Mouse (Mus musculus): ENCODE data around the gene Limk2. TPM values are rescaled to one million over a fixed set of nuclear protein-coding genes. Genes with fewer than 3 reads are reported as not detected.

The Limk2 gene
- polyA plus RNA-seq, 1 experiment from 2014 or later, result 54.5 TPM

GRCm38 (mm10) chr11:3368983-3369382 is 40.0 kb downstream of the Limk2 start:
- Histone ChIP-seq H3K36me3 (ENCODE audit: control insufficient read depth, insufficient read depth, low read length) (no peaks in the 10 kb centered on the region), H3K4me3 (ENCODE audit: low read length) (no peak overlapping the region), H3K9ac (ENCODE audit: low read length) (no peak overlapping the region), H3K4me1 (replicated peaks; ENCODE audit: control insufficient read depth, insufficient read depth, low read length) (peaks cover 35% of the 10 kb centered on the region), H3K27me3 (ENCODE audit: control insufficient read depth, insufficient read depth, low read depth, low read length) (no peaks in the 10 kb centered on the region), H3K27ac (ENCODE audit: low read length) (no peak overlapping the region; the same call in 1 of the 2 replicates), H3K9me3 (ENCODE audit: control insufficient read depth, low read length) (no peaks in the 10 kb centered on the region), H3K4me2 (ENCODE audit: low read depth, low read length) (no peak overlapping the region)
- 36% methylated on average over 7 of the region's 7 CpGs for WGBS
- ATAC-seq (ENCODE audit: low read depth), result no peak

- Histone ChIP-seq H3K36me3 (ENCODE audit: control insufficient read depth, insufficient read depth, low read length) (peaks cover 3% of the 10 kb centered on the region; the same call in 1 of the 2 replicates), H3K27ac (ENCODE audit: low read length) (no peak overlapping the region), H3K4me1 (replicated peaks; ENCODE audit: control insufficient read depth, insufficient read depth, low read length) (peaks cover 22% of the 10 kb centered on the region), H3K9me3 (ENCODE audit: control insufficient read depth, low read length) (peaks cover 3% of the 10 kb centered on the region; the same call in 1 of the 2 replicates), H3K27me3 (ENCODE audit: control insufficient read depth, insufficient read depth, low read depth, low read length) (no peaks in the 10 kb centered on the region), H3K4me3 (ENCODE audit: low read length) (no peak overlapping the region), H3K9ac (ENCODE audit: low read length) (no peak overlapping the region), H3K4me2 (ENCODE audit: low read depth, low read length) (no peak overlapping the region)
- ATAC-seq (ENCODE audit: low read depth), result no peak
- 91% methylated on average over 7 of the region's 7 CpGs for WGBS
Measured at GRCm38 (mm10) chr11:3366411-3366810, 42.6 kb downstream of the Limk2 start.

GRCm38 (mm10) chr11:3362854-3363253 is 46.1 kb downstream of the Limk2 start:
- Histone ChIP-seq H3K4me2 (ENCODE audit: low read depth, low read length) (no peak overlapping the region), H3K27me3 (ENCODE audit: control insufficient read depth, insufficient read depth, low read depth, low read length) (no peaks in the 10 kb centered on the region), H3K4me1 (replicated peaks; ENCODE audit: control insufficient read depth, insufficient read depth, low read length) (no peaks in the 10 kb centered on the region), H3K36me3 (ENCODE audit: control insufficient read depth, insufficient read depth, low read length) (peaks cover 14% of the 10 kb centered on the region; the same call in 1 of the 2 replicates), H3K27ac (ENCODE audit: low read length) (no peak overlapping the region), H3K9me3 (ENCODE audit: control insufficient read depth, low read length) (peaks cover 3% of the 10 kb centered on the region; the same call in 1 of the 2 replicates), H3K4me3 (ENCODE audit: low read length) (no peak overlapping the region), H3K9ac (ENCODE audit: low read length) (no peak overlapping the region)
- ATAC-seq (ENCODE audit: low read depth), result no peak
- WGBS, result 63% methylated on average over 3 of the region's 3 CpGs

GRCm38 (mm10) chr11:3352990-3353585 is 55.9 kb downstream of the Limk2 start:
- peaks cover 47% of the 10 kb centered on the region for H3K36me3 ChIP-seq (ENCODE audit: control insufficient read depth, insufficient read depth, low read length)
- no peak overlapping the region for H3K27ac ChIP-seq (ENCODE audit: low read length)
- ATAC-seq (ENCODE audit: low read depth), result no peak
- peaks cover 10% of the 10 kb centered on the region for H3K4me1 ChIP-seq (replicated peaks; ENCODE audit: control insufficient read depth, insufficient read depth, low read length)
- no peak overlapping the region for H3K4me2 ChIP-seq (ENCODE audit: low read depth, low read length)
- H3K9me3 ChIP-seq (ENCODE audit: control insufficient read depth, low read length), result no peaks in the 10 kb centered on the region
- no peak overlapping the region for H3K9ac ChIP-seq (ENCODE audit: low read length)
- WGBS, result 54% methylated on average over 18 of the region's 18 CpGs
- no peak overlapping the region for H3K4me3 ChIP-seq (ENCODE audit: low read length)
- H3K27me3 ChIP-seq (ENCODE audit: control insufficient read depth, insufficient read depth, low read depth, low read length), result no peaks in the 10 kb centered on the region

- WGBS, result 90% methylated on average over 9 of the region's 9 CpGs
- H3K27ac ChIP-seq (ENCODE audit: low read length), result no peak overlapping the region
- H3K9me3 ChIP-seq (ENCODE audit: control insufficient read depth, low read length), result no peaks in the 10 kb centered on the region
- no peak for ATAC-seq (ENCODE audit: low read depth)
- H3K4me1 ChIP-seq (replicated peaks; ENCODE audit: control insufficient read depth, insufficient read depth, low read length), result peaks cover 10% of the 10 kb centered on the region
- H3K27me3 ChIP-seq (ENCODE audit: control insufficient read depth, insufficient read depth, low read depth, low read length), result no peaks in the 10 kb centered on the region
- H3K9ac ChIP-seq (ENCODE audit: low read length), result no peak overlapping the region
- H3K36me3 ChIP-seq (ENCODE audit: control insufficient read depth, insufficient read depth, low read length), result peaks cover 41% of the 10 kb centered on the region
- no peak overlapping the region for H3K4me3 ChIP-seq (ENCODE audit: low read length)
- H3K4me2 ChIP-seq (ENCODE audit: low read depth, low read length), result no peak overlapping the region
Measured at GRCm38 (mm10) chr11:3352131-3352530, 56.9 kb downstream of the Limk2 start.

- peaks cover 10% of the 10 kb centered on the region for H3K4me1 ChIP-seq (replicated peaks; ENCODE audit: control insufficient read depth, insufficient read depth, low read length)
- H3K36me3 ChIP-seq (ENCODE audit: control insufficient read depth, insufficient read depth, low read length), result peaks cover 37% of the 10 kb centered on the region
- H3K9me3 ChIP-seq (ENCODE audit: control insufficient read depth, low read length), result no peaks in the 10 kb centered on the region
- no peak for ATAC-seq (ENCODE audit: low read depth)
- no peak overlapping the region for H3K4me2 ChIP-seq (ENCODE audit: low read depth, low read length)
- H3K27ac ChIP-seq (ENCODE audit: low read length), result peak overlapping the region; percentile 3; the same call in 1 of the 2 replicates
- H3K27me3 ChIP-seq (ENCODE audit: control insufficient read depth, insufficient read depth, low read depth, low read length), result no peaks in the 10 kb centered on the region
- peak overlapping the region; percentile 36; the same call in 1 of the 2 replicates for H3K9ac ChIP-seq (ENCODE audit: low read length)
- no peak overlapping the region for H3K4me3 ChIP-seq (ENCODE audit: low read length)
- WGBS, result 80% methylated on average over 4 of the region's 4 CpGs
Measured at GRCm38 (mm10) chr11:3349343-3349695, 59.7 kb downstream of the Limk2 start.

GRCm38 (mm10) chr11:3348576-3349342 is 60.2 kb downstream of the Limk2 start:
- Histone ChIP-seq H3K27me3 (ENCODE audit: control insufficient read depth, insufficient read depth, low read depth, low read length) (no peaks in the 10 kb centered on the region), H3K9ac (ENCODE audit: low read length) (peak overlapping the region; percentile 36; the same call in 1 of the 2 replicates), H3K4me3 (ENCODE audit: low read length) (no peak overlapping the region), H3K27ac (ENCODE audit: low read length) (peak overlapping the region; percentile 15), H3K9me3 (ENCODE audit: control insufficient read depth, low read length) (no peaks in the 10 kb centered on the region), H3K4me1 (replicated peaks; ENCODE audit: control insufficient read depth, insufficient read depth, low read length) (peaks cover 10% of the 10 kb centered on the region), H3K4me2 (ENCODE audit: low read depth, low read length) (no peak overlapping the region), H3K36me3 (ENCODE audit: control insufficient read depth, insufficient read depth, low read length) (peaks cover 32% of the 10 kb centered on the region)
- WGBS, result 29% methylated on average over 6 of the region's 6 CpGs
- ATAC-seq (ENCODE audit: low read depth), result peak; percentile 48

- no peak overlapping the region for H3K27ac ChIP-seq (ENCODE audit: low read length)
- no peaks in the 10 kb centered on the region for H3K27me3 ChIP-seq (ENCODE audit: control insufficient read depth, insufficient read depth, low read depth, low read length)
- H3K4me1 ChIP-seq (replicated peaks; ENCODE audit: control insufficient read depth, insufficient read depth, low read length), result peaks cover 10% of the 10 kb centered on the region
- no peak overlapping the region for H3K4me2 ChIP-seq (ENCODE audit: low read depth, low read length)
- H3K4me3 ChIP-seq (ENCODE audit: low read length), result no peak overlapping the region
- no peak for ATAC-seq (ENCODE audit: low read depth)
- H3K36me3 ChIP-seq (ENCODE audit: control insufficient read depth, insufficient read depth, low read length), result peaks cover 28% of the 10 kb centered on the region
- no peak overlapping the region for H3K9ac ChIP-seq (ENCODE audit: low read length)
- no peaks in the 10 kb centered on the region for H3K9me3 ChIP-seq (ENCODE audit: control insufficient read depth, low read length)
Measured at GRCm38 (mm10) chr11:3347835-3348195, 61.2 kb downstream of the Limk2 start.

GRCm38 (mm10) chr11:3347091-3347834 is 61.7 kb downstream of the Limk2 start:
- Histone ChIP-seq H3K4me3 (ENCODE audit: low read length) (no peak overlapping the region), H3K9ac (ENCODE audit: low read length) (0 out of 2 replicates have a peak overlapping the region, but pooled peaks have one; percentile 13), H3K27ac (ENCODE audit: low read length) (no peak overlapping the region; the same call in 1 of the 2 replicates), H3K27me3 (ENCODE audit: control insufficient read depth, insufficient read depth, low read depth, low read length) (no peaks in the 10 kb centered on the region), H3K4me1 (replicated peaks; ENCODE audit: control insufficient read depth, insufficient read depth, low read length) (peaks cover 10% of the 10 kb centered on the region), H3K36me3 (ENCODE audit: control insufficient read depth, insufficient read depth, low read length) (peaks cover 23% of the 10 kb centered on the region), H3K9me3 (ENCODE audit: control insufficient read depth, low read length) (no peaks in the 10 kb centered on the region), H3K4me2 (ENCODE audit: low read depth, low read length) (no peak overlapping the region)
- peak; percentile 76 for ATAC-seq (ENCODE audit: low read depth)
- 63% methylated on average over 12 of the region's 12 CpGs for WGBS
